Mouse (Mus musculus): ENCODE data around the gene Hrh1.

GRCm38 (mm10) chr6:114414510-114414909, 16.8 kb downstream of the Hrh1 start:
- TF ChIP-seq CTCF (IDR thresholded peaks at IDR 0.05; ENCODE audit: control insufficient read depth, insufficient read depth, insufficient read length) (no peak), MAX (IDR thresholded peaks at IDR 0.05) (no peak), MYOG (IDR thresholded peaks at IDR 0.05; ENCODE audit: control insufficient read depth, extremely low read depth, insufficient read length) (no peak), MYOD1 (IDR thresholded peaks at IDR 0.05; ENCODE audit: control insufficient read depth, insufficient read length, low read depth) (peak; percentile 93), USF1 (IDR thresholded peaks at IDR 0.05; ENCODE audit: low read depth) (no peak), CEBPB (IDR thresholded peaks at IDR 0.05; ENCODE audit: low read depth) (no peak), FOSL1 (IDR thresholded peaks at IDR 0.05; ENCODE audit: insufficient read depth, low read length, poor library complexity, severe bottlenecking) (peak; percentile 20)

Measured in C2C12 (cell line).